Mouse (Mus musculus): ENCODE measurements at regions not wholly inside any gene's neighbourhood (a gene's known extent, or its start where the extent isn't known, plus 50 kb on each side); places are given as distances from the start of the nearest gene placed in this dataset.
"Not testable (repeated sequence)": the region's sequence is repeated elsewhere in the genome, so short reads cannot be mapped to it uniquely, and the experiment has no call there.

- DNase-seq (ENCODE audit: low read depth, low spot score), result no peak
These were observed 167.1 kb downstream of the Htr7 start for GRCm38 (mm10) chr19:35890191-35890590.

GRCm38 (mm10) chr19:35886270-35886669, 171.0 kb downstream of the Htr7 start:
- no peak for DNase-seq (ENCODE audit: low read depth, low spot score)

- DNase-seq (ENCODE audit: low read depth, low spot score), result no peak
These were observed 175.4 kb downstream of the Htr7 start for GRCm38 (mm10) chr19:35881810-35882485.

GRCm38 (mm10) chr19:35875464-35875863, 181.8 kb downstream of the Htr7 start:
- DNase-seq (ENCODE audit: low read depth, low spot score), result no peak

- DNase-seq (ENCODE audit: low read depth, low spot score), result no peak
These were observed 186.6 kb downstream of the Htr7 start for GRCm38 (mm10) chr19:35870720-35871119.

- no peak for DNase-seq (ENCODE audit: low read depth, low spot score)
These were observed 188.8 kb downstream of the Htr7 start for GRCm38 (mm10) chr19:35868543-35868942.

- no peak for DNase-seq (ENCODE audit: low read depth, low spot score)
These were observed 194.3 kb downstream of the Htr7 start for GRCm38 (mm10) chr19:35863049-35863448.

GRCm38 (mm10) chr19:35861421-35861820, 195.9 kb downstream of the Htr7 start:
- DNase-seq (ENCODE audit: low read depth, low spot score), result no peak

- DNase-seq (ENCODE audit: low read depth, low spot score), result peak; percentile 53
These were observed 224.3 kb downstream of the Htr7 start for GRCm38 (mm10) chr19:35832992-35833391.

GRCm38 (mm10) chr19:35826074-35826473, 231.2 kb downstream of the Htr7 start:
- no peak for DNase-seq (ENCODE audit: low read depth, low spot score)

GRCm38 (mm10) chr19:35819626-35820025, 237.7 kb downstream of the Htr7 start:
- no peak for DNase-seq (ENCODE audit: low read depth, low spot score)

GRCm38 (mm10) chr19:35794661-35795060, 262.6 kb downstream of the Htr7 start:
- DNase-seq (ENCODE audit: low read depth, low spot score), result no peak

- no peak for DNase-seq (ENCODE audit: low read depth, low spot score)
These were observed 269.9 kb downstream of the Htr7 start for GRCm38 (mm10) chr19:35787246-35788021.

GRCm38 (mm10) chr19:35761750-35762149, 295.6 kb downstream of the Htr7 start:
- not testable (repeated sequence) for DNase-seq (ENCODE audit: low read depth, low spot score)

GRCm38 (mm10) chr19:35759701-35760100, 297.6 kb downstream of the Htr7 start:
- DNase-seq (ENCODE audit: low read depth, low spot score), result no peak

- no peak for DNase-seq (ENCODE audit: low read depth, low spot score)
These were observed 301.8 kb downstream of the Htr7 start for GRCm38 (mm10) chr19:35755494-35755893.

- no peak for DNase-seq (ENCODE audit: low read depth, low spot score)
These were observed 321.6 kb downstream of the Htr7 start for GRCm38 (mm10) chr19:35735754-35736153.

- no peak for DNase-seq (ENCODE audit: low read depth, low spot score)
These were observed 328.8 kb downstream of the Htr7 start for GRCm38 (mm10) chr19:35728436-35729060.
